Mouse (Mus musculus) layer of hippocampus, postnatal 36 days (tissue): ENCODE measurements at regions not wholly inside any gene's neighbourhood (a gene's known extent, or its start where the extent isn't known, plus 50 kb on each side); places are given as distances from the start of the nearest gene placed in this dataset.
"Not testable (repeated sequence)": the region's sequence is repeated elsewhere in the genome, so short reads cannot be mapped to it uniquely, and the experiment has no call there.

ENCODE experiments used
- DNase-seq, 2 experiments: peaks; one replicate each; pipeline ENCODE4 v3.0.0; 2022

DNA sequence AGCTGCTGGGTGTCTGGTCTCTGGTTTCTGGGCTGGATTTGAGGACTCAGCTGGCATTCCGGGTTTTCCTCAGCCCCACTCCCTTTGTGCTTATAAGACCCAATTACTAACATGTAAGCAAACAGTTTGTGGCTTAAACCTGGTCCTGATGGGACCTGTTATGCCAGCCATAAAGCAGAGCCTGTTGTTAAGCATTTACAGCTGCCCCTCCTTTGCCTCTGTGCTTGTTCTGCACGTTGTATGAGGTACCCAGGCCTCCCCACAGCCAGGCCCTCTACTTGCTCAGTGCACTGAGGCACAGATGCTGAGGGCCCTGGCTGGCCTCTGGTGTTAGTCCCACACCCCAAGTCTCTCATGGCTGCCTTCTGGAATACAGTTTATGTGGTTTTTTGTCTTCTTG is 147.2 kb upstream of the Camk1g start:
- no peak for DNase-seq

DNA sequence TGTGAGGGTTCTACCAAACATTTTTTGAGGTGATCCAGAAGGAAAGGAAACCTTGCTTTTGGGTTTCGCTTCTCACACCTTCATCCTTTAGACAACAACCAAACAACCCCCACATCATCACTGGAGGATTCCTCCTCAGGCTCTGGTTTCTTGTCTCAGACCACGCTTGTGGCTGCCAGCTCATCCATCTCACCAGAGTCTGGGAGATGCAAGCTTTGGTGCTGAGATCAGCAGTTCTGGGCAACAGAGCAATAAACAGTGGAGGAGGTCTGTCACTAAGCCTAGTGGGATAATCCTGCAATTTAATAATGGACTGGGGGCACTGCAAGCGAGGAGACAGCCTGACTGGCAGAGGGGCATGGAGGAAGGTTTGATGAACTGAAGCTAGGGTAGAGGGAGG is 146.3 kb upstream of the Camk1g start:
- DNase-seq: no peak

DNA sequence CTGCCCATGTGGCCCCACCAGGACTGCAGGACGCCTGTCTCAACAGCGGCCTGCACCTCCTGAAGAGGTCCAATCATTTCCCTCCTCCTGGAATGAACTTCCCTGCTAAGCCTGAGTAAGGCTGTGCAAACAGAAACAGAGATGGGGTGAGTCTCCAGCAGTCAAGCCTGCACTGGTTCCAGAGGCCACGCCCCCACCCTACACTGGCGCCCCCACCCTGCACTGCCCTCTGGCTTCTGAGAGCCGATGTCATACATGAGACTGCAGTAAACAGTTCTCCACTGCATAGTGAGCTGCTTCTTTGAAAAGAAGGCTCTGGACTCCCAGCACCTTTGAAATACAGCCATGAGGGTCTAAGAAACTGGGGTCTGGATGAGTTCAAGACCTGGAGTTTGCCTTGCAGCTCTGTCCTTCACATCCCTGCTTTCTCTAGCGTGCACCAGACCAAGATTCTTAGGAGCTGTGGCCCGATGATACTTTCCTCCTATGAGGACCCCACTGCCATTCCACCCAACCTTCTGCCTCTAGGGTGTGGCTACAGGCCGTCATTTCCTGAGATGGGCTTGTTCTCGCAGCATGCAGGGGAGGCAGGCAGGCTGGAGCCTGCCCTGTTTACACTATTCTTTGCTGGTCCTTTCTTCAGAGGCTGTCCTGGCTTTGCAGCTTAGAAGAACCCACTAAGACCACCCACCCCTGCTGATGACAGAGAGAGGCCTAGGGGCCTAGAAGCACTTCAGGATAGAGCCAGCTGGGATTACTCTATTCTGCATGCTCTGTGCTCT is 144.0 kb upstream of the Camk1g start:
- DNase-seq: no peak

- DNase-seq: no peak
Measured at GRCm38 (mm10) chr1:193510066-193510793, 140.1 kb upstream of the Camk1g start.

DNA sequence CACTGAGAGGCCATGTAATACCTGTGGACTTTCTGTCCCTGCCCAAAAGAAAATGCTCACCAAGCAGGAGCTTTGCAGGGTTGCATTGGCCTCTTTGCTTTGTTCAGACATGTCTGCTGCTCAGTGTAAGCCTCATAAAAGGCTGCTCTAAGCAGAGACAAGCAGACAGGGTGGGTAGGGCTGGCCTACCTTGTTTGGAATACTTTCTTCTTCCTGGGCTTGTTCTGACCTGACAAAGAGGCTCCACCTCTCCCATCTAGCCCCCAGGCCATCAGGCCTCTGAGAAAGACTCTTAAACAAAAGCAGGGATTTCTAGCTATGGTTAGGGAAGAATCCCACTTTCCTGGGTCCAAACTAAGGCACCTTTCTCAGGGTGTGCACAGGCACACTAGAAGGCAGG is 138.2 kb upstream of the Camk1g start:
- no peak for DNase-seq

- no peak for DNase-seq
Measured at GRCm38 (mm10) chr1:193506991-193507390, 136.9 kb upstream of the Camk1g start.

- no peak for DNase-seq
Measured at GRCm38 (mm10) chr1:193505381-193505780, 135.3 kb upstream of the Camk1g start.

DNA sequence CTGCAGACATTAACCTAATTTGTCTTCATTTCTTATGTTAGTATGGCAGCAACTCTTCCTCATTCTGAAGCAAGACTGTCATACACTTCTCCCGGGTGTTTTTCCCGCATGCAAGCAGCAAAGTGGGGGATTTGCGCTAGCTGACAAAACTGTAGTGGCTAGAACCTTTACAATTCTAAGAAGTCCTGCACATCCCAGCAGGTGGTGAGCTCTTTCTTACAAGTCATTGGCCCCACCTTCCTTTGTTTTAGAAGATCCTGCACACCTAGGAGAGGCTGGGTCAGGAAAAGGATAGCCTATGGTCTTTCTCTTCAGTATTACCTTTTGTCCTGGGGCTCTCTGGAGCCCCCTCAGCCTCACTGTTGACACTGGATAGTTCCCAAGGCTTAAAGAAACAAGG is 134.5 kb upstream of the Camk1g start:
- DNase-seq: no peak

- DNase-seq: peak; percentile 30 to 62
Measured at GRCm38 (mm10) chr1:193503624-193504325, 133.7 kb upstream of the Camk1g start.

GRCm38 (mm10) chr1:193496265-193497183 is 126.4 kb upstream of the Camk1g start:
- no peak for DNase-seq

GRCm38 (mm10) chr1:193488039-193488438 is 117.9 kb upstream of the Camk1g start:
- no peak for DNase-seq

- not testable (repeated sequence) for DNase-seq
Measured at GRCm38 (mm10) chr1:193486668-193487067, 116.6 kb upstream of the Camk1g start.

- DNase-seq: no peak
Measured at GRCm38 (mm10) chr1:193484977-193485376, 114.9 kb upstream of the Camk1g start.

- DNase-seq: no peak
Measured at GRCm38 (mm10) chr1:193477298-193477697, 107.2 kb upstream of the Camk1g start.

- no peak for DNase-seq
Measured at GRCm38 (mm10) chr1:193476805-193477204, 106.7 kb upstream of the Camk1g start.

GRCm38 (mm10) chr1:193466306-193466705 is 96.2 kb upstream of the Camk1g start:
- no peak for DNase-seq

DNA sequence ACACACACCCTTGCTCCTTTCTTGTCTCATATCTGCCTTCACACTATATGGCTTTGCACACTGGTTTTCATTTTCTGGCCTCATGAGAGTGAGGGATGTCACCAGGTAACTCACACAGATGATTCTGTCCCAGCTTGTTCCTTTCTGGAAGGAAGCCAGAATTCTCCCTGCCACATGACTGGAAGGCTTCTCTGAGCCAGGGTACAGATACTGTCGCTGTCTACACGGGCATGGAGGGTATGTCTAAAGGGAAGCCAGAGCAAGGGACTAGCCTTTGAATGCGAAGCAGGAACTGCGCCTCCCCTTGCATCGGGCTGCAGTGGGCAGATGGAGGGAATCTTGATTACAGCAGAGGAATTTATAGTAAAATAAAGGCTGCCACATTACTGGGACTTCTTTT is 89.6 kb upstream of the Camk1g start:
- no peak for DNase-seq

DNA sequence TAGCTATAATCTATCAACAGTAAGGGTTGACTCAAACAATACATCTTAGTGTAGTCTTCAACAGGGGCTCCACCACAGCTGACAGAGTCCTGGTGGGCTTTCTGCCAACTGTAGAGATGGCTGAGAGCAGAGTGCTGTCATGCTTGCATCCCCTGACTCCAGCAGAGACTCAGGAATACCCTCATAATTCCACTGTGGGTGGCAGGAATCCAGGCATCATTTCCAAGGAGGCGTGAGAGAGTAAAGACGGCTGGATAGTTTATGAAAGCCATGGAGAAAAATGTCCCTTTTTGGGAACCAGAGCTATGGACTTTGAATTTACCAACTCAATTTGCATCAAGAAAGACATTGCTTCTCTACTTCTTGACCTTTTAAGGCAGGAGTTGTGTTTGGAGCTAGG is 87.8 kb upstream of the Camk1g start:
- DNase-seq: no peak

DNA sequence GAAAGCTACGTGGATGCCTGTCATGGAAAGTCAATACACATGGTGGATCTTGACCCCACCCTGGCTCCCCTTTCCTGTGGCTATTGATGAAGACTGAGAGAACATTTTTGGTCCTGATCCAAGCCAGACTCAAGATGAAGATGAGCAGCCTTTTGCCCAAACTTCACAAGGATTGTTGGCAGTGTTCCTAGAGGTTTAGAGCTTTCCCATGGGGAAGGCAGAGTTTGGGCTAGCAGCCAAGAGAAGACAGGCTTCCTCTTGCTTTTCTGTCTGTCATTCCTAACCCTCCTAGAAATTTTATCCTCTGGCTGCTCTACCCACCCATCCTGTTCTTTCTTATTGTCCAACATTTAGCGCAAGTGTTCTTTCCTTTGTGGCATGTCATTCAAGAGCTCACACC is 83.6 kb upstream of the Camk1g start:
- DNase-seq: no peak

DNA sequence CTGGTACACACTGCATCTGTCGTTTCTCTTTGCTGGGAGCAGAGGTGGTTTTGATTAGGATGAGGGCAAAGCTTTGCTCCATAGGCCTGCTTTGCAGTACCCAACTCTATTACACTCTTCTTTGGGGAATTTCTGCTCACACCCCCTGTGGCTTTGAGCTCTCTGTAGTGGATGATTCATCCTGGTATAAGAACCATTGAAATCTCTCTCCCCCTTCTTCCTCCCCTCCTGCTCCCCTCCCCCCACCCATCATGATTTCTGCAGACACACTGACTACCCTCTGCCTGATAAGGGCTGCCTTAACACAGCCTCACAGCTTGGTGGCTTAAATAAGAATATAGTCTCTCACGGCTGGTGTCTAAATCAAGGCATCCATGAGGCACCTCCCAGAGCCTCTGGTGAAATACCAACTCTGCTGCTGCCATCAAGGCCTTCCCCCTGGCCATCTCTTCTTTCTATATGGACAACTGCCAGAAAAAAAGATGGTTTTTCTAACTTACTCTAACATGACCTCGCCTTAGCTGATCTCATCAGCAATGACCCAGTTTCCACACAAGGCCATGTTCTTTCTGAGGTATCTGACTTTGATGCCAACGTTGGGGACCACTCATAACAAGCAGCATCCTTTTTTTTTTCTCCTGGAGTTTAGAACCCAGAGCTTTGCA is 81.5 kb upstream of the Camk1g start:
- DNase-seq: no peak

GRCm38 (mm10) chr1:193450814-193451213 is 80.7 kb upstream of the Camk1g start:
- DNase-seq: no peak

DNA sequence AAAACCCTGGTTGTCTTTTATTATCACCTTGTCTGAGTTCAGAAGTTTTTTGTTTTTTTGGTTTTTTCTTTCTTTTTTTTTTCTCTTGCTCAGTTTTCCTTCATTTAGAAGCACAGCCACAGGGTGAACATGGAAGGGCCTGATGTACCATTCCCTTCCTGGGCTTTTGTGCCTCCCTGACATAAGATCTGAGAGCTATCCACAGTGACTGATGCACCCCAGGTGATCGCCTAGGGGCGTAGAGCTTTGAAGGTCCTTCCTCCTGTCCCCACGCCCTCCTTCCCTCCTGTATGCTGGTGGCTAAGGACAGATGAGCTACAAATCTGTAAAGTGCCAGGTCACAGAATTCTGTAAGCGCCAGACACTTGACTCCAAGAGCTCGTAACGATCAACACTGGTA is 80.1 kb upstream of the Camk1g start:
- no peak for DNase-seq
